Mouse (Mus musculus) megakaryocyte-erythroid progenitor cell, adult 5-6 weeks (primary cell): ENCODE measurements around the gene Aldoart2. TPM values are rescaled to one million over a fixed set of nuclear protein-coding genes. Genes with fewer than 3 reads are reported as not detected.
"Not testable (repeated sequence)": the region's sequence is repeated elsewhere in the genome, so short reads cannot be mapped to it uniquely, and the experiment has no call there.

Source experiments
- ATAC-seq: replicated peaks from 2 replicates; pipeline ENCODE4 v1.8.0; 2016; ENCODE audit warnings: mild to moderate bottlenecking, inconsistent platforms; ENCODE audit not compliant: severe bottlenecking, poor library complexity, low FRiP score, low TSS enrichment
- total RNA-seq, 2 experiments: library from RNA; stranded (forward) in 1 of 2; stranded (reverse) in 1 of 2; fragments of 200-1000, 215-1000 nt in 1 of 2; fragments of >200 nt in 1 of 2; fragmentation: Nextera tagmentation in 1 of 2; gene quantifications; 2 replicates each; pipeline ENCODE4 v1.2.3; 2014 to 2017

Gene Aldoart2
- total RNA-seq, 2 experiments from 2014 or later, result not detected

DNA sequence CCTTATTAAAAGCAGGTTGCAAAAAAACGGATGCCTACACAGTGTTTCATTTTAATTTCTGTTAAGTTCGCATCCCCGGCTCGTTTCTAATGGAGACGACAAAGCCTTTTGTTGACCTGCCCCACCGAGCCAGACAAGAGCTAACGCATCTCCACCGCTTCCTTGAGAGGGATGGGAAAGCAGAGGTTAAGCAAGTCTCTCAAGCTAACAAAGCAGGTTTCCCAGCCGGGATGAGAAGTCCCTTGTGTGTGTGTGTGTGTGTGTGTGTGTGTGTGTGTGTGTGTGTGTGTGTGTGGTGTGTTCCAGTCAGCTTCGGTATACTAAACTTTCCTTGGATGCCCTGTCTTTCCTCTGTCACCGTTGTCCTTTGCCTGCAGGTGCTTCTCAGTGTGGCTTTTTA is 6.1 kb downstream of the Aldoart2 start:
- no peak for ATAC-seq

DNA sequence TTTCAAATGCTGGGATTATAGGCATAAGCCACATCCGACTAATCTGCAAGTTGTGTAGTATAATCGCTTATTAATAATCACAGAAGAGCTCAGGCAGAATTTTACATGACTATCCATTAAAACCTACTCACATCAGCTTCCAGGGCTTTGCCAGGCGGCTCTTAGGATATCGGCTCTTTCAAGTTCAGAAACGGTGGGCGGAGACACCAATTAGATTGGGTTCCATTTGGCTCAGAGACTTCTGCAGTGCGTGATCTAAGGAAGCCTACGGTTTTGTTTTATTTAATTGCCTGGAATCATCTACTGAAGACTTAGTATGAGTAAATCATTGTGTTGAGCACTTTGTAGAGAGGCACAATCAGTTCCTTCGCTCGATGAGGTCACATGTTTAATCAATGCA is 6.6 kb downstream of the Aldoart2 start:
- no peak for ATAC-seq

DNA sequence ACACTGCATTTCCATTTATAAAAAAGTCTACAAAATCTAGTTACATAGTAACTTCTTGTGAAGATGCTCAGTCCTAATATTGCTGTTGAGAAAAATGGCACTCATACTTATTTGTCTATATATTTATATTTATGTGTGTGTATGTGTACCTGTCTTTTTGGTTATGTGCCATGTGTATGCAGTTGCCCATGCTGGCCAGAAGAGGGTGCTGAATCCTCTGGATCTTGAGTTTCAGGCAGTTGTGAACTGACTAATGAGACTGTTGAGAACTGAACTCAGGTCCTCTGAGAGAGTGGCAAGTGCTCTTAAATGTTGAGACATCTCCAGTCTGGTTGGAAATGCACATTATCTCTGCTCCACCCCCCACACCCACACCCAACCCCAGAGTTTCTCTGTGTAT is 8.1 kb downstream of the Aldoart2 start:
- no peak for ATAC-seq

DNA sequence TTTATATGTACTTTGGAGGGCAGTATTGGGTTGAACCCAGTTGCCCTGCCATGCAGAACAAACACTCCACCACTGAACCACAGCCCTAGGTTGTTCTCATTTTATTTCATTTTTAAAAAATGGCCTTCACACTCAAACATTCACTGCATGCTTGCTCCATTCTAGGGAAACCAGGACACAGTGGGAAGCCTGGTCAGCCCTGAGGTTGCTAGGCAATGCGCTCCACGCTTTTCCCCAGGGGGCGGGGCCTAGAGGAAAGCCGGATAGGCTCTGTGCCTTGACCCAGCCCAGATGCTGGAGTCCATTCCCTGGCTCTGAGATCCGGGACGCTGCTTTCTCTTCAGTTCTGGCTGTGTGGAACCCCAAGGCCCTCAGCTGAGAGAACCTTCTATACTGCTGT is 8.8 kb downstream of the Aldoart2 start:
- no peak for ATAC-seq

GRCm38 (mm10) chr12:55586936-55587335 is 21.9 kb downstream of the Aldoart2 start:
- ATAC-seq, result not testable (repeated sequence)

DNA sequence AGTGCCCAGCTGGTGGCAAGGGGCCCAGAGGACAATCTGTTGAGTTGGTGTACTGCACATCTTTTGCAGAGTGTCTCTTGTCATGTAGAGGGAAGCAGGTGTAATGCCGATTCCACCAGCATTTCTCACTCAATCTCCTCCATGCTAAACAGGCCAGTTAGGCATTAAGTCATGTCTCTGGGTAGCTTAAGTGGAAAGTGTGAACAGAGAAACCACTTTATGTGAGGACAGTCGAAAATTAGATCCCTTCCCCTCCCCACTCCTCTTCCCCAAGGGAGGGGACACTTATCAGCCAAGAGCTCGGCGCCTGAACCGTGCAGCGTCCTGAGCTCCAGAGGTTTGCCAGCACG is 33.5 kb downstream of the Aldoart2 start:
- no peak for ATAC-seq

DNA sequence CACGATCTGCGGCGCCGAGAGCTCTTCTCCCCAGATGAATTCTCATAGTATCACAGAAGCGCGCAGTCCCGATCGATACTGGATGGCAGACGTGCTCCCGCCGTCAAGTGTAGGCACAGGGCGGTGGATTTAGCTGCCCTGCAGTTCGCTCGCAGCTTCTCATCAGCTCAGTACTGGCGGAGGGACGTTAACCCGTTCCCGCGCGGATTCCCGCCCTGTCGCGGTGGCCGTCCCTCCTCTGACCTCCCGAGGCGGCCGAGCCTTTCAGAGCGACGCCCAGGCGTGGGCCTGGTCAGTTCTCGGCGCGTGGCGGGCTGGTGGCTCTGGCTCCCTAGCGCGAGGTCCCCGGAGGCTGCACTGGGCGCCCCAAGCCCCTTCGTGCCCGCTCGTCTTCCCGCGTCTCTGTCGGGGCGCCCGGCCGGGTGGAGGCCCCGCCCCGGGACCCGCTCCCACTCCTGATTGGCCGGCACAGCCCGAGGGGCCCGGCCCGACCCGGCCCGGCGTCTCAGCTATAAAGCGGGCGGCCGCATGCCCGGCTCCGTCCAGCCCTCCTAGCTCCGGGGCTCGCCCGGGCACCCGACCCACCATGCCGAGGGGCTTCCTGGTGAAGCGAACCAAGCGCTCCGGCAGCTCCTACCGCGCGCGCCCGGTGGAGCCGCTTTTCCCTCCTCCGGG is 34.0 kb downstream of the Aldoart2 start, which contains the start of gene Insm2:
Insm2 (plus strand) TSS at position 541 of the 675 bp plus-strand sequence.
- no peak for ATAC-seq

- peak; percentile 81 for ATAC-seq
These were observed 34.8 kb downstream of the Aldoart2 start for GRCm38 (mm10) chr12:55599639-55600502.

DNA sequence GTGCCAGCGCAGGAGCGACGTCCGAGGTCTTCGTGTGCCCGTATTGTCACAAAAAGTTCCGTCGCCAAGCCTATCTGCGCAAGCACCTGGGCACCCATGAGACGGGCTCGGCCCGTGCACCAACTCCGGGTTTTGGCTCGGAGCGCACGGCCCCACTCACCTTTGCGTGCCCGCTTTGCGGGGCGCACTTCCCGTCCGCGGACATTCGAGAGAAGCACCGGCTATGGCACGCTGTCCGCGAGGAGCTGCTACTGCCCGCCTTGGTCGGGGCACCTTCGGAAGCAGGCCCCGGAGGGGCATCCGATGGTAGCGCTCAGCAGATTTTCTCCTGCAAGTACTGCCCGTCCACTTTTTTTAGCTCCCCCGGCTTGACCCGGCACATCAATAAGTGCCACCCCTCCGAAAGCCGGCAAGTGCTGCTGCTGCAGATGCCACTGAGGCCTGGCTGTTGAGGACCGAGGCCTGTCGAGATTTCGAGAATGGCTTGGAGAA is 35.5 kb downstream of the Aldoart2 start:
- ATAC-seq, result no peak

- no peak for ATAC-seq
These were observed 39.4 kb downstream of the Aldoart2 start for GRCm38 (mm10) chr12:55604411-55604810.

GRCm38 (mm10) chr12:55607902-55608301 is 42.9 kb downstream of the Aldoart2 start:
- ATAC-seq, result no peak

GRCm38 (mm10) chr12:55610812-55611211 is 45.8 kb downstream of the Aldoart2 start:
- peak; percentile 47; the same call in 1 of the 2 replicates for ATAC-seq

Other genes with a start within 250 kb of the Aldoart2 start
- 335 and 357 TPM in 2 replicates for gene Psma6, start 181.0 kb upstream of the Aldoart2 start, total RNA-seq (2014; fragmentation: Nextera tagmentation)
- 358 and 418 TPM in 2 replicates for gene Psma6, start 181.0 kb upstream of the Aldoart2 start, total RNA-seq (2017)
- gene Nfkbia, start 72.6 kb upstream of the Aldoart2 start, total RNA-seq (2014; fragmentation: Nextera tagmentation), result 13.8 and 29.4 TPM in 2 replicates
- gene Nfkbia, start 72.6 kb upstream of the Aldoart2 start, total RNA-seq (2017), result 71.6 and 81.5 TPM in 2 replicates
- not detected in 2 replicates for gene Insm2, start 34.2 kb downstream of the Aldoart2 start, total RNA-seq (2014; fragmentation: Nextera tagmentation)
- gene Insm2, start 34.2 kb downstream of the Aldoart2 start, total RNA-seq (2017), result 0.28 TPM in 1 of 2 replicates, not detected in the other